Comparison of ENCODE assay signal across 17 mouse cellular contexts in genomic region chr10:76636601-76637000, GRCm38 (mm10). TPM values are rescaled to one million over a fixed set of nuclear protein-coding genes. Genes with fewer than 3 reads are reported as not detected.
A peak's percentile ranks its signal among the peaks of the same experiment; 100 is the strongest.
DNase-seq lines count a peak whose midpoint lies in the region; ATAC-seq and TF ChIP-seq lines count a peak whose summit lies in the region.
"Had no signal": no experiment of that assay in that cellular context is flagged by ENCODE, and none has a peak within 500 bp of the region (broad histone marks: within the 10 kb centered on the region; RNA-seq: fewer than 3 reads in every experiment).

No protein-coding gene starts in this region.

- DNase-seq in heart, postnatal 4 days: no peak
- no peak for DNase-seq in lung, postnatal 0 days (ENCODE audit: low spot score)
- DNase-seq in lung, postnatal 14 days: no peak
- DNase-seq in limb, embryonic 10.5 days (ENCODE audit: low spot score): no peak
- DNase-seq in stomach, postnatal 0 days (ENCODE audit: low spot score): peak; percentile 7
- DNase-seq in ovary, postnatal 14 days (ENCODE audit: low spot score): no peak
- DNase-seq: layer of hippocampus, postnatal 36 days; left cerebral cortex, postnatal 4 days; lung, adult 2 months; right cerebral cortex, postnatal 25 days; thymus, postnatal 14 days had no signal

- H3K27ac ChIP-seq in heart, embryonic 16.5 days (ENCODE audit: low read length): peak overlapping the region; percentile 43; the same call in 1 of the 2 replicates
- peak overlapping the region; percentile 85 for H3K27ac ChIP-seq in lung, postnatal 0 days (ENCODE audit: low read length)
- peak overlapping the region; percentile 85 for H3K27ac ChIP-seq in limb, embryonic 10.5 days
- H3K27ac ChIP-seq in stomach, postnatal 0 days (replicated peaks): peak overlapping the region; percentile 79
- H3K27ac ChIP-seq: hindbrain, postnatal 0 days; midbrain, embryonic 12.5 days had no signal

- no peak overlapping the region for H3K9ac ChIP-seq in heart, embryonic 16.5 days (ENCODE audit: low read length)
- H3K9ac ChIP-seq in lung, postnatal 0 days (replicated peaks; ENCODE audit: low read depth): no peak overlapping the region
- no peak overlapping the region for H3K9ac ChIP-seq in stomach, postnatal 0 days (ENCODE audit: low read length)
- H3K9ac ChIP-seq: midbrain, embryonic 12.5 days had no signal

- no peaks in the 10 kb centered on the region for H3K36me3 ChIP-seq in heart, embryonic 16.5 days (ENCODE audit: control insufficient read depth, insufficient read depth)
- H3K36me3 ChIP-seq in lung, postnatal 0 days (ENCODE audit: insufficient read depth, low read length): no peaks in the 10 kb centered on the region
- H3K36me3 ChIP-seq in limb, embryonic 10.5 days: no peaks in the 10 kb centered on the region
- H3K36me3 ChIP-seq in stomach, postnatal 0 days (ENCODE audit: control insufficient read depth, insufficient read depth, low read length): no peaks in the 10 kb centered on the region
- H3K36me3 ChIP-seq: midbrain, embryonic 12.5 days had no signal

- no peak for TF ChIP-seq EP300 in lung, postnatal 0 days (IDR thresholded peaks at IDR 0.05)
- TF ChIP-seq EP300 in stomach, postnatal 0 days (optimal IDR thresholded peaks at IDR 0.05): no peak

- no peak for TF ChIP-seq CTCF in lung, postnatal 0 days (IDR thresholded peaks at IDR 0.05)
- no peak for TF ChIP-seq CTCF in stomach, postnatal 0 days (IDR thresholded peaks at IDR 0.05; ENCODE audit: low read depth)

- no peak overlapping the region for H3K4me3 ChIP-seq in heart, embryonic 16.5 days (ENCODE audit: low read length)
- H3K4me3 ChIP-seq in lung, postnatal 0 days (ENCODE audit: low read depth, low read length): no peak overlapping the region
- no peak overlapping the region for H3K4me3 ChIP-seq in limb, embryonic 10.5 days
- H3K4me3 ChIP-seq in stomach, postnatal 0 days (ENCODE audit: low read depth, low read length): no peak overlapping the region
- H3K4me3 ChIP-seq: midbrain, embryonic 12.5 days; myocyte had no signal

- ATAC-seq in heart, embryonic 16.5 days (replicated peaks; ENCODE audit: extremely low read depth, insufficient read depth, low FRiP score): no peak
- ATAC-seq in lung, postnatal 0 days: no peak
- ATAC-seq in stomach, postnatal 0 days (ENCODE audit: low FRiP score, low TSS enrichment): no peak
- no peak for ATAC-seq in activated CD4-positive, CD25-positive, alpha-beta regulatory T cell, adult 4 months
- ATAC-seq: hindbrain, postnatal 0 days had no signal

- H3K9me3 ChIP-seq in heart, embryonic 16.5 days (replicated peaks; ENCODE audit: control insufficient read depth, low read length): no peaks in the 10 kb centered on the region
- no peaks in the 10 kb centered on the region for H3K9me3 ChIP-seq in lung, postnatal 0 days (ENCODE audit: low read length)
- no peaks in the 10 kb centered on the region for H3K9me3 ChIP-seq in limb, embryonic 10.5 days (replicated peaks)
- no peaks in the 10 kb centered on the region for H3K9me3 ChIP-seq in stomach, postnatal 0 days (ENCODE audit: control insufficient read depth, low read length)
- H3K9me3 ChIP-seq: midbrain, embryonic 12.5 days had no signal

- H3K27me3 ChIP-seq in heart, embryonic 16.5 days (ENCODE audit: control insufficient read depth, insufficient read depth, low read length): no peaks in the 10 kb centered on the region
- no peaks in the 10 kb centered on the region for H3K27me3 ChIP-seq in lung, postnatal 0 days (replicated peaks; ENCODE audit: insufficient read depth, low read length)
- H3K27me3 ChIP-seq in limb, embryonic 10.5 days (ENCODE audit: low read depth, poor library complexity, severe bottlenecking): no peaks in the 10 kb centered on the region
- no peaks in the 10 kb centered on the region for H3K27me3 ChIP-seq in stomach, postnatal 0 days (ENCODE audit: control insufficient read depth, insufficient read depth, low read length)
- H3K27me3 ChIP-seq: midbrain, embryonic 12.5 days had no signal

- H3K4me2 ChIP-seq in heart, embryonic 16.5 days (ENCODE audit: low read depth, low read length): no peak overlapping the region
- no peak overlapping the region for H3K4me2 ChIP-seq in lung, postnatal 0 days (replicated peaks; ENCODE audit: low read depth, low read length)
- no peak overlapping the region for H3K4me2 ChIP-seq in stomach, postnatal 0 days (replicated peaks; ENCODE audit: low read depth)
- H3K4me2 ChIP-seq: midbrain, embryonic 12.5 days had no signal

- peaks cover 16% of the 10 kb centered on the region for H3K4me1 ChIP-seq in heart, embryonic 16.5 days (ENCODE audit: control insufficient read depth, insufficient read depth, low read length)
- H3K4me1 ChIP-seq in lung, postnatal 0 days (ENCODE audit: insufficient read depth, low read depth, low read length): peaks cover 25% of the 10 kb centered on the region; the same call in 1 of the 2 replicates
- peaks cover 47% of the 10 kb centered on the region for H3K4me1 ChIP-seq in limb, embryonic 10.5 days
- H3K4me1 ChIP-seq in stomach, postnatal 0 days (replicated peaks; ENCODE audit: control insufficient read depth, insufficient read depth): no peaks in the 10 kb centered on the region

- WGBS in heart, embryonic 16.5 days: 83% methylated on average over 4 of the region's 4 CpGs
- WGBS in lung, postnatal 0 days: 85% methylated on average over 4 of the region's 4 CpGs
- 92% methylated on average over 4 of the region's 4 CpGs for WGBS in limb, embryonic 10.5 days
- 86% methylated on average over 4 of the region's 4 CpGs for WGBS in stomach, postnatal 0 days

RNA-seq across cellular contexts. Expression of gene Col6a2, which starts 13.2 kb away (rescaled TPM):
- 100 and 120 TPM in 2 replicates for polyA plus RNA-seq in heart, embryonic 16.5 days (2015; fragmentation: Nextera tagmentation; extraction: Ambion mirVana)
- 100 to 1,000 TPM; 201 to 217 TPM for total RNA-seq in heart, postnatal 4 days (2021)
- polyA plus RNA-seq in lung, postnatal 0 days (2015; fragmentation: Nextera tagmentation; extraction: Ambion mirVana): 242 and 272 TPM in 2 replicates
- 5.5 and 9.5 TPM in 2 replicates for polyA plus RNA-seq in limb, embryonic 10.5 days (2016; fragmentation: Nextera tagmentation; extraction: Ambion mirVana)
- 145 TPM in 2 replicates for polyA plus RNA-seq in stomach, postnatal 0 days (2015; fragmentation: Nextera tagmentation; extraction: Ambion mirVana)
- polyA plus RNA-seq in activated CD4-positive, CD25-positive, alpha-beta regulatory T cell, adult 4 months (2017; shearing (Covaris generic)): under 1 TPM in 1 of 2 experiments, not detected in 1; 0.13 TPM
- total RNA-seq: MEL had no signal
